Mouse (Mus musculus): ENCODE measurements around the gene Gm49325. TPM values are rescaled to one million over a fixed set of nuclear protein-coding genes. Genes with fewer than 3 reads are reported as not detected.

Gm49325 gene
- polyA plus RNA-seq, 1 experiment from 2014 or later = not detected

- ATAC-seq = peak; percentile 83
- Histone ChIP-seq H3K9ac (ENCODE audit: low read depth, low read length) (0 out of 2 replicates have a peak overlapping the region, but pooled peaks have one; percentile 5), H3K4me1 (ENCODE audit: control insufficient read depth, insufficient read depth, low read length) (peaks cover 23% of the 10 kb centered on the region), H3K36me3 (ENCODE audit: control insufficient read depth, insufficient read depth, low read length) (no peaks in the 10 kb centered on the region), H3K27ac (ENCODE audit: low read length) (peak overlapping the region; percentile 89), H3K27me3 (replicated peaks; ENCODE audit: control insufficient read depth, insufficient read depth, low read length) (no peaks in the 10 kb centered on the region), H3K4me3 (ENCODE audit: low read length) (no peak overlapping the region), H3K9me3 (ENCODE audit: control insufficient read depth, low read length) (no peaks in the 10 kb centered on the region), H3K4me2 (ENCODE audit: low read depth, low read length) (peak overlapping the region; percentile 32)
- WGBS = 30% methylated on average over 6 of the region's 6 CpGs
Observed at GRCm38 (mm10) chr10:77569973-77570658, 35.9 kb upstream of the Gm49325 start.

GRCm38 (mm10) chr10:77572225-77572624 is 33.8 kb upstream of the Gm49325 start:
- Histone ChIP-seq H3K4me1 (ENCODE audit: control insufficient read depth, insufficient read depth, low read length) (peaks cover 18% of the 10 kb centered on the region), H3K4me3 (ENCODE audit: low read length) (no peak overlapping the region), H3K27me3 (replicated peaks; ENCODE audit: control insufficient read depth, insufficient read depth, low read length) (no peaks in the 10 kb centered on the region), H3K36me3 (ENCODE audit: control insufficient read depth, insufficient read depth, low read length) (no peaks in the 10 kb centered on the region), H3K27ac (ENCODE audit: low read length) (no peak overlapping the region; the same call in 1 of the 2 replicates), H3K9ac (ENCODE audit: low read depth, low read length) (no peak overlapping the region), H3K4me2 (ENCODE audit: low read depth, low read length) (no peak overlapping the region), H3K9me3 (ENCODE audit: control insufficient read depth, low read length) (no peaks in the 10 kb centered on the region)
- ATAC-seq = no peak
- 22% methylated on average over 3 of the region's 3 CpGs for WGBS

GRCm38 (mm10) chr10:77573162-77573561 is 32.8 kb upstream of the Gm49325 start:
- H3K4me1 ChIP-seq (ENCODE audit: control insufficient read depth, insufficient read depth, low read length) = peaks cover 18% of the 10 kb centered on the region
- no peak overlapping the region for H3K4me3 ChIP-seq (ENCODE audit: low read length)
- no peaks in the 10 kb centered on the region for H3K9me3 ChIP-seq (ENCODE audit: control insufficient read depth, low read length)
- no peaks in the 10 kb centered on the region for H3K27me3 ChIP-seq (replicated peaks; ENCODE audit: control insufficient read depth, insufficient read depth, low read length)
- no peak overlapping the region for H3K4me2 ChIP-seq (ENCODE audit: low read depth, low read length)
- 61% methylated on average over 1 of the region's 1 CpGs for WGBS
- ATAC-seq = no peak
- no peak overlapping the region for H3K27ac ChIP-seq (ENCODE audit: low read length)
- H3K9ac ChIP-seq (ENCODE audit: low read depth, low read length) = no peak overlapping the region
- no peaks in the 10 kb centered on the region for H3K36me3 ChIP-seq (ENCODE audit: control insufficient read depth, insufficient read depth, low read length)

- H3K9ac ChIP-seq (ENCODE audit: low read depth, low read length) = 0 out of 2 replicates have a peak overlapping the region, but pooled peaks have one; percentile 22
- H3K4me1 ChIP-seq (ENCODE audit: control insufficient read depth, insufficient read depth, low read length) = peaks cover 23% of the 10 kb centered on the region
- ATAC-seq = no peak
- H3K4me2 ChIP-seq (ENCODE audit: low read depth, low read length) = no peak overlapping the region
- no peaks in the 10 kb centered on the region for H3K36me3 ChIP-seq (ENCODE audit: control insufficient read depth, insufficient read depth, low read length)
- WGBS = 52% methylated on average over 10 of the region's 10 CpGs
- H3K27ac ChIP-seq (ENCODE audit: low read length) = peak overlapping the region; percentile 99
- no peak overlapping the region for H3K4me3 ChIP-seq (ENCODE audit: low read length)
- no peaks in the 10 kb centered on the region for H3K9me3 ChIP-seq (ENCODE audit: control insufficient read depth, low read length)
- H3K27me3 ChIP-seq (replicated peaks; ENCODE audit: control insufficient read depth, insufficient read depth, low read length) = no peaks in the 10 kb centered on the region
Observed at GRCm38 (mm10) chr10:77580027-77580920, 25.7 kb upstream of the Gm49325 start.

- peak overlapping the region; percentile 87 for H3K4me3 ChIP-seq (ENCODE audit: low read length)
- peak overlapping the region; percentile 86 for H3K4me2 ChIP-seq (ENCODE audit: low read depth, low read length)
- peak; percentile 12; the same call in 1 of the 2 replicates for ATAC-seq
- 4% methylated on average over 8 of the region's 8 CpGs for WGBS
- peaks cover 28% of the 10 kb centered on the region for H3K4me1 ChIP-seq (ENCODE audit: control insufficient read depth, insufficient read depth, low read length)
- H3K36me3 ChIP-seq (ENCODE audit: control insufficient read depth, insufficient read depth, low read length) = no peaks in the 10 kb centered on the region
- peak overlapping the region; percentile 73 for H3K9ac ChIP-seq (ENCODE audit: low read depth, low read length)
- H3K27ac ChIP-seq (ENCODE audit: low read length) = peak overlapping the region; percentile 99
- H3K27me3 ChIP-seq (replicated peaks; ENCODE audit: control insufficient read depth, insufficient read depth, low read length) = no peaks in the 10 kb centered on the region
- no peaks in the 10 kb centered on the region for H3K9me3 ChIP-seq (ENCODE audit: control insufficient read depth, low read length)
Observed at GRCm38 (mm10) chr10:77581023-77581407, 25.0 kb upstream of the Gm49325 start.

- peak within 1 kb of the TSS; percentile 86 for H3K4me2 ChIP-seq (ENCODE audit: low read depth, low read length)
- under 1% methylated on average over 64 of the region's 64 CpGs for WGBS
- no peaks in the 10 kb centered on the region for H3K9me3 ChIP-seq (ENCODE audit: control insufficient read depth, low read length)
- H3K36me3 ChIP-seq (ENCODE audit: control insufficient read depth, insufficient read depth, low read length) = no peaks in the 10 kb centered on the region
- peaks cover 31% of the 10 kb centered on the region for H3K4me1 ChIP-seq (ENCODE audit: control insufficient read depth, insufficient read depth, low read length)
- H3K9ac ChIP-seq (ENCODE audit: low read depth, low read length) = peak within 1 kb of the TSS; percentile 93
- H3K4me3 ChIP-seq (ENCODE audit: low read length) = peak within 1 kb of the TSS; percentile 87
- peak within 1 kb of the TSS; percentile 99 for H3K27ac ChIP-seq (ENCODE audit: low read length)
- peak; percentile 96 for ATAC-seq
- H3K27me3 ChIP-seq (replicated peaks; ENCODE audit: control insufficient read depth, insufficient read depth, low read length) = no peaks in the 10 kb centered on the region
Observed at GRCm38 (mm10) chr10:77581408-77582284, 24.4 kb upstream of the Gm49325 start, which contains the start of gene Pttg1ip. TSS of gene Pttg1ip (plus strand) at chr10:77581720.

GRCm38 (mm10) chr10:77582285-77582618 is 23.7 kb upstream of the Gm49325 start:
- ATAC-seq = no peak; the same call in 1 of the 2 replicates
- H3K27ac ChIP-seq (ENCODE audit: low read length) = peak overlapping the region; percentile 99
- H3K4me2 ChIP-seq (ENCODE audit: low read depth, low read length) = peak overlapping the region; percentile 63
- 8% methylated on average over 8 of the region's 8 CpGs for WGBS
- no peaks in the 10 kb centered on the region for H3K9me3 ChIP-seq (ENCODE audit: control insufficient read depth, low read length)
- H3K27me3 ChIP-seq (replicated peaks; ENCODE audit: control insufficient read depth, insufficient read depth, low read length) = no peaks in the 10 kb centered on the region
- H3K4me3 ChIP-seq (ENCODE audit: low read length) = peak overlapping the region; percentile 87
- no peaks in the 10 kb centered on the region for H3K36me3 ChIP-seq (ENCODE audit: control insufficient read depth, insufficient read depth, low read length)
- H3K9ac ChIP-seq (ENCODE audit: low read depth, low read length) = peak overlapping the region; percentile 93
- peaks cover 37% of the 10 kb centered on the region for H3K4me1 ChIP-seq (ENCODE audit: control insufficient read depth, insufficient read depth, low read length)

GRCm38 (mm10) chr10:77583795-77584422 is 22.1 kb upstream of the Gm49325 start:
- H3K4me1 ChIP-seq (ENCODE audit: control insufficient read depth, insufficient read depth, low read length) = peaks cover 48% of the 10 kb centered on the region
- H3K36me3 ChIP-seq (ENCODE audit: control insufficient read depth, insufficient read depth, low read length) = no peaks in the 10 kb centered on the region
- 63% methylated on average over 10 of the region's 10 CpGs for WGBS
- H3K9ac ChIP-seq (ENCODE audit: low read depth, low read length) = no peak overlapping the region
- H3K4me3 ChIP-seq (ENCODE audit: low read length) = no peak overlapping the region
- no peaks in the 10 kb centered on the region for H3K27me3 ChIP-seq (replicated peaks; ENCODE audit: control insufficient read depth, insufficient read depth, low read length)
- peak overlapping the region; percentile 25; the same call in 1 of the 2 replicates for H3K4me2 ChIP-seq (ENCODE audit: low read depth, low read length)
- no peak for ATAC-seq
- H3K27ac ChIP-seq (ENCODE audit: low read length) = no peak overlapping the region
- no peaks in the 10 kb centered on the region for H3K9me3 ChIP-seq (ENCODE audit: control insufficient read depth, low read length)

All from intestine, embryonic 16.5 days (tissue).